Mouse (Mus musculus): ENCODE results near the gene Reps1.

Reps1 gene

GRCm38 (mm10) chr10:18055696-18056390 is at the start of gene Reps1:
TSS of gene Reps1 (plus strand) at chr10:18055861.
- peak in 1 of 2 experiments; percentile 22 for DNase-seq (ENCODE audit: low spot score in 2 of 2)

- no peak for DNase-seq (ENCODE audit: low spot score in 2 of 2)
Observed at GRCm38 (mm10) chr10:18006756-18007155, 48.9 kb upstream of the Reps1 start.

- no peak for DNase-seq (ENCODE audit: low spot score in 2 of 2)
Observed at GRCm38 (mm10) chr10:18007243-18007642, 48.4 kb upstream of the Reps1 start.

GRCm38 (mm10) chr10:18008118-18008517 is 47.5 kb upstream of the Reps1 start:
- DNase-seq (ENCODE audit: low spot score in 2 of 2): no peak

- DNase-seq (ENCODE audit: low spot score in 2 of 2): no peak
Observed at GRCm38 (mm10) chr10:18009744-18010143, 45.9 kb upstream of the Reps1 start.

- DNase-seq (ENCODE audit: low spot score in 2 of 2): no peak
Observed at GRCm38 (mm10) chr10:18011761-18012160, 43.9 kb upstream of the Reps1 start.

GRCm38 (mm10) chr10:18020443-18020842 is 35.2 kb upstream of the Reps1 start:
- no peak for DNase-seq (ENCODE audit: low spot score in 2 of 2)

GRCm38 (mm10) chr10:18020846-18021245 is 34.8 kb upstream of the Reps1 start:
- DNase-seq (ENCODE audit: low spot score in 2 of 2): no peak

GRCm38 (mm10) chr10:18021576-18022311 is 33.9 kb upstream of the Reps1 start:
- no peak for DNase-seq (ENCODE audit: low spot score in 2 of 2)

- peak; percentile 60 to 76 for DNase-seq (ENCODE audit: low spot score in 2 of 2)
Observed at GRCm38 (mm10) chr10:18022312-18022711, 33.3 kb upstream of the Reps1 start.

- peak; percentile 74 to 87 for DNase-seq (ENCODE audit: low spot score in 2 of 2)
Observed at GRCm38 (mm10) chr10:18022741-18023347, 32.8 kb upstream of the Reps1 start, which contains the start of gene Abracl. TSS of gene Abracl (minus strand) at chr10:18023288.

- DNase-seq (ENCODE audit: low spot score in 2 of 2): peak in 1 of 2 experiments; percentile 56
Observed at GRCm38 (mm10) chr10:18034408-18034807, 21.3 kb upstream of the Reps1 start.

GRCm38 (mm10) chr10:18036849-18037248 is 18.8 kb upstream of the Reps1 start:
- no peak for DNase-seq (ENCODE audit: low spot score in 2 of 2)

- DNase-seq (ENCODE audit: low spot score in 2 of 2): no peak
Observed at GRCm38 (mm10) chr10:18046380-18046779, 9.3 kb upstream of the Reps1 start.

- DNase-seq (ENCODE audit: low spot score in 2 of 2): no peak
Observed at GRCm38 (mm10) chr10:18047380-18048146, 8.1 kb upstream of the Reps1 start.

GRCm38 (mm10) chr10:18055009-18055695 is 509 bp upstream of the Reps1 start:
- DNase-seq (ENCODE audit: low spot score in 2 of 2): peak; percentile 77 to 91

GRCm38 (mm10) chr10:18056391-18056745 is 707 bp downstream of the Reps1 start:
- DNase-seq (ENCODE audit: low spot score in 2 of 2): no peak

GRCm38 (mm10) chr10:18058681-18059338 is 3.1 kb downstream of the Reps1 start:
- DNase-seq (ENCODE audit: low spot score in 2 of 2): no peak

GRCm38 (mm10) chr10:18059807-18060206 is 4.1 kb downstream of the Reps1 start:
- no peak for DNase-seq (ENCODE audit: low spot score in 2 of 2)

- no peak for DNase-seq (ENCODE audit: low spot score in 2 of 2)
Observed at GRCm38 (mm10) chr10:18060778-18061177, 5.1 kb downstream of the Reps1 start.

- no peak for DNase-seq (ENCODE audit: low spot score in 2 of 2)
Observed at GRCm38 (mm10) chr10:18061533-18061932, 5.9 kb downstream of the Reps1 start.

Data from spleen, postnatal 4 days (tissue).